Mouse (Mus musculus) liver, postnatal 0 days (tissue): ENCODE results near the gene Vps53. TPM values are rescaled to one million over a fixed set of nuclear protein-coding genes. Genes with fewer than 3 reads are reported as not detected.

ENCODE experiments used
- ATAC-seq: fragments of 200-750 bp; cut with Nextera tagmentation; 2 replicates; pipeline ENCODE4 v1.8.0; 2017; ENCODE audit warnings: mild to moderate bottlenecking, moderate library complexity
- DNase-seq: peaks from one replicate; pipeline ENCODE4 v3.0.0-alpha.2; 2016
- H3K27ac ChIP-seq: fragments of 300-500 bp; sonication (generic); 2 replicates; pipeline ENCODE4 v1.5.1; 2014; ENCODE audit warnings: antibody characterized with exemption, moderate library complexity, mild to moderate bottlenecking, low read depth
- H3K27me3 ChIP-seq: fragments of 300-500 bp; sonication (generic); 2 replicates; pipeline ENCODE4 v1.6.1; 2014; ENCODE audit warnings: low read length, control low read depth, mixed read lengths; ENCODE audit not compliant: insufficient read depth
- H3K36me3 ChIP-seq: fragments of 300-500 bp; sonication (generic); replicated peaks from 2 replicates; pipeline ENCODE4 v1.6.1; 2014; ENCODE audit warnings: mild to moderate bottlenecking, control low read depth, low read length, moderate library complexity, mixed read lengths; ENCODE audit not compliant: insufficient read depth
- H3K4me1 ChIP-seq: fragments of 300-500 bp; sonication (generic); 2 replicates; pipeline ENCODE4 v1.6.1; 2014; ENCODE audit warnings: antibody characterized with exemption, mild to moderate bottlenecking, control low read depth; ENCODE audit not compliant: insufficient read depth
- H3K4me2 ChIP-seq: fragments of 300-500 bp; sonication (generic); 2 replicates; pipeline ENCODE4 v1.6.1; 2014; ENCODE audit warnings: low read depth, mild to moderate bottlenecking, low read length, moderate library complexity, mixed read lengths
- H3K4me3 ChIP-seq: fragments of 300-500 bp; sonication (generic); 2 replicates; pipeline ENCODE4 v1.5.1; 2014; ENCODE audit warnings: low read depth, low read length
- H3K9ac ChIP-seq: fragments of 300-500 bp; sonication (generic); replicated peaks from 2 replicates; pipeline ENCODE4 v1.6.1; 2014; ENCODE audit warnings: mild to moderate bottlenecking, moderate library complexity
- H3K9me3 ChIP-seq: fragments of 300-500 bp; sonication (generic); 2 replicates; pipeline ENCODE4 v1.6.1; 2016; ENCODE audit warnings: mild to moderate bottlenecking, control low read depth, low read length, mixed read lengths
- CTCF ChIP-seq: sonication (generic); IDR thresholded peaks from 2 replicates; pipeline ENCODE4 v1.5.1; 2016; ENCODE audit warnings: antibody characterized with exemption, low read depth
- EP300 ChIP-seq: IDR thresholded peaks from 2 replicates; pipeline ENCODE4 v1.6.1; 2016; ENCODE audit warnings: antibody characterized with exemption, low read depth, mild to moderate bottlenecking
- WGBS: fragments of 180-500 bp; shearing (Covaris S2); extraction: QIAGEN DNeasy Blood & Tissue Kit; methylation state at CpG from one replicate; pipeline ENCODE4 v1.1.7; 2014; ENCODE audit not compliant: insufficient replicate concordance; 5-methylcytosine and 5-hydroxymethylcytosine counted together
- polyA plus RNA-seq: library from polyadenylated mRNA; unstranded; fragments of >200 nt; fragmentation: Nextera tagmentation; extraction: Ambion mirVana; gene quantifications from 2 replicates; pipeline ENCODE4 v1.2.1, GENCODE M21; 2015

Gene Vps53
- polyA plus RNA-seq, 1 experiment from 2014 or later: 16.2 TPM

DNA sequence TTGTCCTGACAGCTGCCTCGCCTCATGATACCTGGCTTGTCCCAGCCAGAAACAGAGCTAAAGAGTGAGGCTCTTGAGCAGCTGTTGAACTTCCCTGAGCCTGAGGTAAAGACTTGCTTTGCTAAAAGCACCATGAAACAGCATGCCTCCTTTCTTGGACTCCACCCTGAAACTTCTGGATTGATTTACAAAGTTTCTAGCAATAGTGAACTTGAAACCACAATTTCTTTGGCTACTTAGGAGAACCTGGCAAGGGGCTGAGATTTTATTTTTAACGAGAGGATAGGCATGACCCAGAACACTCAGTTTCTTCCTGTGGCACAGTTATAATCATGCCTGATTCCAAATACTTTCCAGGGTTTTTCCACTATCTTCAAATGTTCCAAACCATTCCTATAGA is 56.9 kb downstream of the Vps53 start:
- no peak overlapping the region for H3K4me3 ChIP-seq
- ATAC-seq: no peak
- WGBS: 77% methylated on average over 2 of the region's 2 CpGs

DNA sequence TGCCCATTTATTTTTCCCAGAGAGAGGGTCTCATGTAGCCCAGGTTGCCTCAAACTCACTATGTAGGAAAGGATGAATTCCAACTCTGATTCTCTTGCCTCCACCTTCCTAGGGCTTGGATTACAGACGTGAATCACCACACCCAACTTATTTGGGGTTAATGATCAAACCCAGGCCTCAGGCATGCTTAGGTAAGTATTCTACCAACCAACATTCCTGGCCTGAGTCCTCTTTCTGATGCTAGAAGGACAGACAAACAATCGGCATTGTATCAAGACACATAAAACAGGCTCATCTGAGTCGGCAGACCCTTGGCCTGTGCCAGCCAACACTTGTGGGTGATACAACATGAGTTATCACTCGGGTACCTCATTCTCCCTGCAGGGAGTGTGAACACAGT is 58.4 kb downstream of the Vps53 start:
- no peaks in the 10 kb centered on the region for H3K27me3 ChIP-seq
- H3K4me2 ChIP-seq: no peak overlapping the region
- no peaks in the 10 kb centered on the region; the same call in 1 of the 2 replicates for H3K4me1 ChIP-seq
- no peak for TF ChIP-seq CTCF
- TF ChIP-seq EP300: no peak
- ATAC-seq (no peak), DNase-seq (no peak)
- no peak overlapping the region for H3K9ac ChIP-seq
- no peaks in the 10 kb centered on the region for H3K9me3 ChIP-seq
- H3K27ac ChIP-seq: no peak overlapping the region
- no peak overlapping the region for H3K4me3 ChIP-seq
- peaks cover 20% of the 10 kb centered on the region for H3K36me3 ChIP-seq
- WGBS: 66% methylated on average over 4 of the region's 4 CpGs

More for the DNA sequence above, 56.9 kb downstream of the Vps53 start:
- Histone ChIP-seq H3K9me3 (no peaks in the 10 kb centered on the region), H3K4me1 (no peaks in the 10 kb centered on the region; the same call in 1 of the 2 replicates), H3K9ac (no peak overlapping the region), H3K27ac (no peak overlapping the region), H3K36me3 (peaks cover 11% of the 10 kb centered on the region), H3K4me2 (no peak overlapping the region), H3K27me3 (no peaks in the 10 kb centered on the region)
- TF ChIP-seq CTCF (no peak), EP300 (no peak)
- DNase-seq: no peak

- no peaks in the 10 kb centered on the region; the same call in 1 of the 2 replicates for H3K4me1 ChIP-seq
- peaks cover 25% of the 10 kb centered on the region for H3K36me3 ChIP-seq
- no peak overlapping the region for H3K4me3 ChIP-seq
- H3K9ac ChIP-seq: no peak overlapping the region
- no peak for TF ChIP-seq CTCF
- TF ChIP-seq EP300: no peak
- 69% methylated on average over 10 of the region's 10 CpGs for WGBS
- no peak overlapping the region for H3K4me2 ChIP-seq
- H3K9me3 ChIP-seq: no peaks in the 10 kb centered on the region
- DNase-seq (no peak), ATAC-seq (no peak)
- H3K27ac ChIP-seq: no peak overlapping the region
- H3K27me3 ChIP-seq: no peaks in the 10 kb centered on the region
These were observed 59.0 kb downstream of the Vps53 start for GRCm38 (mm10) chr11:76120407-76120901.

DNA sequence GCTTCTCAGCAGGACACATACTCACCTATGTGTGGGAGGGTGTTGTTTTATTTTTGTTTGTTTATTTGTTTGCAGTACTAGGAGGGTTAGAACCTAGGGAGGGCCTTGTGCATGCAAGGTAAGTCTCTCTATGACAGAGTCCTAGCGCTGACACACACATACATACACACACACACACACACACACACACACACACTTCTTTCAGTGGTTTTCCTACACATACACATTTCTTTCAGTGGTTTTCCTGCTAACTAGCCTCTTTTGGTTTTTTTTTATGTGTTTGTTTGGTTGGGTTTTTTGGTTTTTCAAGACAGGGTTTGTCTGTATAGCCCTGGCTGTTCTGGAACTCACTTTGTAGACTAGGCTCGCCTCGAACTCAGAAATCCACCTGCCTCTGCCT is 69.0 kb downstream of the Vps53 start:
- H3K36me3 ChIP-seq: peaks cover 13% of the 10 kb centered on the region; the same call in 1 of the 2 replicates
- no peak for ATAC-seq
- no peaks in the 10 kb centered on the region for H3K9me3 ChIP-seq
- H3K4me1 ChIP-seq: no peaks in the 10 kb centered on the region
- no peak for DNase-seq
- H3K27ac ChIP-seq: no peak overlapping the region
- H3K4me3 ChIP-seq: no peak overlapping the region
- no peak overlapping the region for H3K4me2 ChIP-seq
- TF ChIP-seq CTCF (no peak), EP300 (no peak)
- no peak overlapping the region for H3K9ac ChIP-seq
- H3K27me3 ChIP-seq: no peaks in the 10 kb centered on the region
- WGBS: 84% methylated on average over 3 of the region's 3 CpGs

DNA sequence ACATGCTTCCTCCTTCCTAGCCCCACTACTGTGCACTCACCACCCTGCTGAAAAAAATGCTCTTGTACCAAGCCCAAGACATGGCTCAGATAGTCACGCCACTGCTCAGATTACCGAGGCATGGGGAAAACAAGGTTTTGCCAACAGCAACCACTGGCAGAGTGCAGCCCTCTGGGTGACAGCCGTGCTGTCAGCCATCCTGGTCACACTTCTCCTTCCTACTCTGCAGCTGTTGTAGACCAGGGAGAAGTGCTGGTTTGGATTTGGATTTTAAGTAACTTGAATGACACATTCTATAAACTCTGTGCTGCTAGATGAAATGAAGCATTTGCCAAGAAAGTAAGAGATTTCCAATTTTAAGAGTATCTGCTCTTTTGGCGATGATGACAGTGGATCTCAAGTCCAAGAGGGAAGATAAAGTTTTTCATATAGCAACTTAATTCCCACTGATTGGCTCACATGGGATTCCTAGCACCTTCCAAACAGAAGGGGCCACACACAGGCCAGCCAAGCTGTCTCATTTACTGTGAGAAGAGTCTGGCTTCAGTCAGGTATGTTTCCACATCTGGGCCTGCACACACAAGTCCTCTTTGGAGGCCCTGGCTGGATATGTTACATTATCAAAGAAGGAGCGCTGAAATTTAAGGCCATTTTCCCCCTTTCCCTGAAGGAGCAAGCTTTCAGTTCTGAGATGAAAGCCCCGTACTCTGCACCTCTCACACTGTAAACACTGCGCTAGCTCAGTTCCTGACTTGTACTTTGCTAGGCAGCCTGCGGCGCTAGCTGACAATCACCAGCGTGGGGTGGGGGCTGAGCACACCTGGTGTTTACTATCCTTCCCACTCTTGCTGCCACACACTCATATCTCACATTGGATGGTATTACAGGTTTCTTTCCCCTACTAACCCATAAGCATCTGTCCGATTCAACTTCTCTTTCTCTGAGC is 72.6 kb downstream of the Vps53 start:
- no peak for DNase-seq
- H3K4me1 ChIP-seq: no peaks in the 10 kb centered on the region
- H3K27ac ChIP-seq: no peak overlapping the region
- no peak for ATAC-seq
- peaks cover 3% of the 10 kb centered on the region; the same call in 1 of the 2 replicates for H3K36me3 ChIP-seq
- no peak overlapping the region for H3K4me2 ChIP-seq
- no peak overlapping the region for H3K4me3 ChIP-seq
- 78% methylated on average over 11 of the region's 11 CpGs for WGBS
- H3K9ac ChIP-seq: no peak overlapping the region
- H3K9me3 ChIP-seq: no peaks in the 10 kb centered on the region
- TF ChIP-seq CTCF (no peak), EP300 (no peak)
- no peaks in the 10 kb centered on the region for H3K27me3 ChIP-seq

DNA sequence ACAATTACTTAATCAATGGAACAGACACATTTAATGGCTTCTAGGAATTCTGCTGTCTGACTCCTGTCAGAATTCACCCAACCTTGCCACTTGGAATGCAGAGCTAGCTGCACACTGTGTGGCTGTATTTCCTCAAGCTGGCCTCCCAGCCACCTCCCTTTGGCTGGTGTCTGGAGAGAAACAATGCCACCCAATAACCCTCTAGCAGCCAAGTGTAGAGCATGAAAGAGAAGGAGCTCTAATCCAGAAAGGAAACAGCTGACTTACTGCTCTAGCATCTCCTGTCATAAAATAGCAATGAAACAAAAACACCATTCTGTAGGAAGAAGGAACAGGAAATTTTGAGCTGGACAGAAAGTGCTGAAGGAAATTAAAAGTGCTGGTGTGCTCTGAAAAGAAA is 78.3 kb downstream of the Vps53 start:
- Histone ChIP-seq H3K27ac (no peak overlapping the region), H3K4me3 (no peak overlapping the region), H3K4me1 (no peaks in the 10 kb centered on the region), H3K36me3 (peaks cover 13% of the 10 kb centered on the region; the same call in 1 of the 2 replicates), H3K27me3 (no peaks in the 10 kb centered on the region), H3K9me3 (no peaks in the 10 kb centered on the region), H3K9ac (no peak overlapping the region), H3K4me2 (no peak overlapping the region)
- TF ChIP-seq CTCF (no peak), EP300 (no peak)
- ATAC-seq (no peak), DNase-seq (no peak)
